ENCODE assay signal across 14 mouse cellular contexts in the genomic region with DNA sequence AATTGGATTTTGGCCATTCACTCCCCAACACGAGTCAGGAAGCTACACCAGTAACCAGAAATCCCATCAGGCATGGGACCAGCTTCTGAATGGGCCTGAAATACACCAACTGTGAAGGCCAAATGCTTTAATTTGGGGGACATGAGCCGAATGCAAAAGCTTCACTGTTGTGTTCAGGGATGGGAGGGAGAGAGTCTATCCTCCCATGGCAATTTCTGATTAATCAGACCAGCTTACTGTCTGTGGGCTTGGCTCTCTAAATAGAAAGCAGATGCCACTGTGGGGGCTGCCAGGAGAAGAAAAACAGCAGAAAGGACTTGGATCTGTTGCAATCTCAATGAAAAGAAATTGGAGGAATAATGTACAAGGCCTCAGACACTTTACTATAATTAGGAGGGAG.
DNase-seq lines count a peak whose midpoint lies in the region; ATAC-seq lines count a peak whose summit lies in the region.
"Had no signal": no experiment of that assay in that cellular context is flagged by ENCODE, and none has a peak within 500 bp of the region (broad histone marks: within the 10 kb centered on the region; RNA-seq: fewer than 3 reads in every experiment).

No protein-coding gene starts in this region.

- peak; percentile 61 for ATAC-seq in forebrain, embryonic 15.5 days (replicated peaks)
- ATAC-seq: inflammation-experienced regulatory T-cells, adult 6 months; Patski had no signal

- no peaks in the 10 kb centered on the region for H3K4me1 ChIP-seq in forebrain, embryonic 15.5 days
- H3K4me1 ChIP-seq in forebrain, embryonic 10.5 days: no peaks in the 10 kb centered on the region
- H3K4me1 ChIP-seq: embryonic facial prominence, embryonic 15.5 days; midbrain, embryonic 12.5 days had no signal

- H3K9ac ChIP-seq in forebrain, embryonic 15.5 days (replicated peaks): no peak overlapping the region
- H3K9ac ChIP-seq: embryonic facial prominence, embryonic 15.5 days; midbrain, embryonic 12.5 days had no signal

- intact Hi-C loops in left cerebral cortex, postnatal 36 days (cut with DNase I): no loop called here

- peak overlapping the region; percentile 18; the same call in 1 of the 2 replicates for H3K27ac ChIP-seq in forebrain, embryonic 15.5 days (replicated peaks)
- H3K27ac ChIP-seq in forebrain, embryonic 10.5 days: no peak overlapping the region
- H3K27ac ChIP-seq: embryonic facial prominence, embryonic 15.5 days; midbrain, embryonic 12.5 days had no signal

- no peaks in the 10 kb centered on the region for H3K9me3 ChIP-seq in forebrain, embryonic 15.5 days
- no peaks in the 10 kb centered on the region for H3K9me3 ChIP-seq in forebrain, embryonic 10.5 days
- H3K9me3 ChIP-seq: embryonic facial prominence, embryonic 15.5 days; midbrain, embryonic 12.5 days had no signal

- H3K27me3 ChIP-seq in forebrain, embryonic 15.5 days: no peaks in the 10 kb centered on the region
- H3K27me3 ChIP-seq in forebrain, embryonic 10.5 days (ENCODE audit: poor library complexity, severe bottlenecking): no peaks in the 10 kb centered on the region
- H3K27me3 ChIP-seq: embryonic facial prominence, embryonic 15.5 days; midbrain, embryonic 12.5 days; Patski had no signal

- no peaks in the 10 kb centered on the region for H3K36me3 ChIP-seq in forebrain, embryonic 15.5 days
- H3K36me3 ChIP-seq in forebrain, embryonic 10.5 days (replicated peaks): no peaks in the 10 kb centered on the region
- H3K36me3 ChIP-seq: embryonic facial prominence, embryonic 15.5 days; midbrain, embryonic 12.5 days had no signal

- H3K4me2 ChIP-seq in forebrain, embryonic 15.5 days (replicated peaks): no peak overlapping the region
- H3K4me2 ChIP-seq: embryonic facial prominence, embryonic 15.5 days; midbrain, embryonic 12.5 days had no signal

- no peak overlapping the region for H3K4me3 ChIP-seq in forebrain, embryonic 15.5 days
- H3K4me3 ChIP-seq in forebrain, embryonic 10.5 days: no peak overlapping the region
- H3K4me3 ChIP-seq: embryonic facial prominence, embryonic 15.5 days; midbrain, embryonic 12.5 days had no signal

- 60% methylated on average over 2 of the region's 2 CpGs for WGBS in forebrain, embryonic 15.5 days
- WGBS in forebrain, embryonic 10.5 days: 72% methylated on average over 2 of the region's 2 CpGs

- no peak for DNase-seq in forebrain, embryonic 10.5 days (ENCODE audit: extremely low spot score, low spot score)
- DNase-seq in cerebellum, adult 18-20 months: peak; percentile 25 to 27
- peak; percentile 62 for DNase-seq in layer of hippocampus, adult 11-12 months (ENCODE audit: low spot score)
- DNase-seq in left cerebral cortex, postnatal 36 days (ENCODE audit: low spot score in 2 of 2): peak; percentile 30 to 34
- DNase-seq in gastrocnemius, postnatal 10 days: no peak
- DNase-seq in heart, adult 11 months: no peak
- DNase-seq in spleen, postnatal 10 days (ENCODE audit: low spot score in 2 of 2): no peak
- DNase-seq: adrenal gland, postnatal 25 days; lung, adult 18-20 months had no signal

Comparison
In these comparisons a context has a peak if more than half of its experiments do, and no peak if none do; other contexts are left out.
1. DNase-seq: peak in cerebellum, adult 18-20 months (2 of 2), layer of hippocampus, adult 11-12 months (single experiment) and left cerebral cortex, postnatal 36 days (2 of 2); none in forebrain, embryonic 10.5 days (single experiment), gastrocnemius, postnatal 10 days (single experiment), heart, adult 11 months (single experiment) and spleen, postnatal 10 days (0 of 2).